Mouse (Mus musculus) limb, embryonic 14.5 days (tissue): Measurements from ENCODE around the gene Gm11541. TPM values are rescaled to one million over a fixed set of nuclear protein-coding genes. Genes with fewer than 3 reads are reported as not detected.
"Not testable (repeated sequence)": the region's sequence is repeated elsewhere in the genome, so short reads cannot be mapped to it uniquely, and the experiment has no call there.

Experiments
- ATAC-seq: fragments of 200-750 bp; cut with Nextera tagmentation; 2 replicates; pipeline ENCODE4 v1.8.0; 2017; ENCODE audit warnings: low read depth, moderate number of reproducible peaks, moderate TSS enrichment; ENCODE audit not compliant: low FRiP score
- DNase-seq: peaks from one replicate; pipeline ENCODE4 v3.0.0-alpha.2; 2015; ENCODE audit warnings: low spot score
- H3K27ac ChIP-seq: fragments of 300-500 bp; sonication (generic); replicated peaks from 2 replicates; pipeline ENCODE4 v1.5.1; 2014; ENCODE audit warnings: low read depth, mild to moderate bottlenecking, low read length, moderate library complexity, mixed read lengths
- H3K27me3 ChIP-seq: fragments of 300-500 bp; sonication (generic); 2 replicates; pipeline ENCODE4 v1.6.1; 2014; ENCODE audit warnings: low read length, mixed read lengths; ENCODE audit not compliant: control insufficient read depth, insufficient read depth
- H3K36me3 ChIP-seq: fragments of 300-500 bp; sonication (generic); 2 replicates; pipeline ENCODE4 v1.6.1; 2014; ENCODE audit warnings: mild to moderate bottlenecking, low read length, moderate library complexity, mixed read lengths; ENCODE audit not compliant: control insufficient read depth, insufficient read depth
- H3K4me1 ChIP-seq: fragments of 300-500 bp; sonication (generic); 2 replicates; pipeline ENCODE4 v1.6.1; 2014; ENCODE audit warnings: antibody characterized with exemption, low read length, mixed read lengths; ENCODE audit not compliant: control insufficient read depth, insufficient read depth
- H3K4me2 ChIP-seq: fragments of 300-500 bp; sonication (generic); replicated peaks from 2 replicates; pipeline ENCODE4 v1.6.1; 2014; ENCODE audit warnings: low read depth, mild to moderate bottlenecking, low read length, moderate library complexity; ENCODE audit not compliant: severe bottlenecking
- H3K4me3 ChIP-seq: fragments of 300-500 bp; sonication (generic); replicated peaks from 2 replicates; pipeline ENCODE4 v1.5.1; 2014; ENCODE audit warnings: low read length
- H3K9ac ChIP-seq: fragments of 300-500 bp; sonication (generic); 2 replicates; pipeline ENCODE4 v1.6.1; 2014; ENCODE audit warnings: mild to moderate bottlenecking, low read depth, low read length, moderate library complexity; ENCODE audit not compliant: severe bottlenecking
- H3K9me3 ChIP-seq: fragments of 300-500 bp; sonication (generic); 2 replicates; pipeline ENCODE4 v1.6.1; 2016; ENCODE audit warnings: low read length; ENCODE audit not compliant: control insufficient read depth
- POLR2A ChIP-seq: fragments of 200-500 bp; IDR thresholded peaks from 2 replicates; pipeline ENCODE4 v1.8.0; 2012; ENCODE audit warnings: inconsistent platforms, mild to moderate bottlenecking, moderate library complexity, borderline replicate concordance; ENCODE audit not compliant: insufficient read depth, insufficient read length; ENCODE audit errors: extremely low read depth
- WGBS: fragments of 180-500 bp; shearing (Covaris S2); extraction: QIAGEN DNeasy Blood & Tissue Kit; methylation state at CpG from one replicate; pipeline ENCODE4 v1.1.7; 2014; 5-methylcytosine and 5-hydroxymethylcytosine counted together
- polyA plus RNA-seq, 2 experiments: library from polyadenylated mRNA; depleted of rRNA in 1 of 2; stranded (reverse) in 1 of 2; unstranded in 1 of 2; fragments of >200 nt; fragmentation: Nextera tagmentation in 1 of 2; extraction: Ambion mirVana in 1 of 2; gene quantifications; 2 replicates each; pipeline versions ENCODE4 v1.2.1 to v1.2.3; 2012 to 2014

Gene Gm11541
- polyA plus RNA-seq, 2 experiments = 0.14 to 0.22 TPM

GRCm38 (mm10) chr11:94697140-94697539 is 7.2 kb downstream of the Gm11541 start:
- Histone ChIP-seq H3K9me3 (no peaks in the 10 kb centered on the region), H3K27me3 (no peaks in the 10 kb centered on the region), H3K9ac (no peak overlapping the region), H3K36me3 (no peaks in the 10 kb centered on the region), H3K4me3 (no peak overlapping the region), H3K4me1 (peaks cover 5% of the 10 kb centered on the region; the same call in 1 of the 2 replicates), H3K27ac (no peak overlapping the region), H3K4me2 (no peak overlapping the region)
- DNase-seq = no peak
- ATAC-seq = no peak
- no peak for TF ChIP-seq POLR2A
- WGBS = 83% methylated on average over 2 of the region's 2 CpGs

DNA sequence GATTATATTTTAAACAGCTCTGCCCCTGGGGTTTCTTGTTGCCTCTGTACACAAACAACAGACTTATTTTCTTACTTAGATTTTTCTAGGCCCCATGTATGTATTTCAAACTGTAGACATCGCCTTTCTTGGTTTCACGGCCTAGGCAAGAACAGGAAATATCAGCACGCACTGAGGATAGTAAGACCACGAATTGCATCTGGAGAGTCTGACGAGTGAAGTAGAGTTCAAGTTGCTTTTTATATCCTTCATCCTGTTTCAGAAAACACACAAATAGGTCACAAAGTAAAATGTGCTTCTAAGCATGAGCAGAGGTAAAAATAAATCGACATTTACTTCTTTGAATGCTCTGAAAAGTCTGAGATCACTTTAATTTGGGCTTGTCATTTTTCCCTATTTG is 8.8 kb downstream of the Gm11541 start:
- Histone ChIP-seq H3K27ac (no peak overlapping the region), H3K4me2 (no peak overlapping the region), H3K9me3 (no peaks in the 10 kb centered on the region), H3K4me3 (no peak overlapping the region), H3K4me1 (no peaks in the 10 kb centered on the region), H3K9ac (no peak overlapping the region), H3K27me3 (no peaks in the 10 kb centered on the region), H3K36me3 (no peaks in the 10 kb centered on the region)
- no peak for TF ChIP-seq POLR2A
- no peak for ATAC-seq
- DNase-seq = no peak
- 64% methylated on average over 6 of the region's 6 CpGs for WGBS

GRCm38 (mm10) chr11:94692502-94692901 is 11.8 kb downstream of the Gm11541 start:
- H3K27ac ChIP-seq, ATAC-seq, DNase-seq, H3K27me3 ChIP-seq, H3K9ac ChIP-seq, H3K4me2 ChIP-seq, H3K36me3 ChIP-seq, H3K4me3 ChIP-seq, H3K4me1 ChIP-seq, H3K9me3 ChIP-seq: not testable (repeated sequence)

DNA sequence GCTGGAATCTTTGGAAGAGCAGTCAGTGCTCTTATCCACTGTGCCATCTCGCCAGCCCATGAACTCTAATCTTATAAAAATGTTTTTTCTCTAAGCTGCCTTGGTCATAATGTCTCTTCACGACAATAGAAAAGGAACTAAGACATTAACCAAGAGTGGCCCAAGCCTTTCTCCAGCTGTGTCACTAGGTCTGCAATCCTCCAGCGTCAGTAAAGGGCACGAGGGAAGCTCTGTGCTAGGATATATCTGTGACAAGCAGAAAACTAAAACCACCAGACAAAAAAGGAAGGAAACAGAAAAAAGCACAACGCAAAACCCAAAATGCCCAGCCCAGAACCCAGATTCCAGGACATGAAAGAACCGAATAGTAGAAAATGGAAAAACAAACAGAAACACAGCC is 17.1 kb downstream of the Gm11541 start:
- no peak overlapping the region for H3K27ac ChIP-seq
- H3K9ac ChIP-seq = no peak overlapping the region
- H3K4me3 ChIP-seq = no peak overlapping the region
- H3K36me3 ChIP-seq = no peaks in the 10 kb centered on the region
- H3K4me1 ChIP-seq = no peaks in the 10 kb centered on the region
- no peaks in the 10 kb centered on the region for H3K27me3 ChIP-seq
- WGBS = 82% methylated on average over 6 of the region's 6 CpGs
- TF ChIP-seq POLR2A = no peak
- no peak for DNase-seq
- no peak overlapping the region for H3K4me2 ChIP-seq
- no peaks in the 10 kb centered on the region for H3K9me3 ChIP-seq
- ATAC-seq = no peak

GRCm38 (mm10) chr11:94682427-94682826 is 21.9 kb downstream of the Gm11541 start:
- no peak overlapping the region for H3K9ac ChIP-seq
- H3K36me3 ChIP-seq = no peaks in the 10 kb centered on the region
- H3K4me3 ChIP-seq = no peak overlapping the region
- no peaks in the 10 kb centered on the region for H3K27me3 ChIP-seq
- DNase-seq (no peak), ATAC-seq (no peak)
- H3K9me3 ChIP-seq = no peaks in the 10 kb centered on the region
- H3K4me1 ChIP-seq = peaks cover 6% of the 10 kb centered on the region
- no peak overlapping the region for H3K27ac ChIP-seq
- no peak for TF ChIP-seq POLR2A
- WGBS = 72% methylated on average over 7 of the region's 7 CpGs
- H3K4me2 ChIP-seq = no peak overlapping the region

- no peak overlapping the region for H3K4me3 ChIP-seq
- no peak overlapping the region for H3K9ac ChIP-seq
- TF ChIP-seq POLR2A = no peak
- 76% methylated on average over 4 of the region's 4 CpGs for WGBS
- no peaks in the 10 kb centered on the region for H3K36me3 ChIP-seq
- ATAC-seq (no peak), DNase-seq (no peak)
- H3K4me1 ChIP-seq = peaks cover 6% of the 10 kb centered on the region
- H3K4me2 ChIP-seq = no peak overlapping the region
- no peak overlapping the region for H3K27ac ChIP-seq
- no peaks in the 10 kb centered on the region for H3K27me3 ChIP-seq
- no peaks in the 10 kb centered on the region for H3K9me3 ChIP-seq
Measured at GRCm38 (mm10) chr11:94681640-94682039, 22.7 kb downstream of the Gm11541 start.
